Mouse (Mus musculus): ENCODE measurements around the gene Vamp1. TPM values are rescaled to one million over a fixed set of nuclear protein-coding genes. Genes with fewer than 3 reads are reported as not detected.

Vamp1 gene
- polyA plus RNA-seq, 1 experiment from 2014 or later: 5.5 TPM

- Histone ChIP-seq H3K9ac (replicated peaks; ENCODE audit: low read length) (no peak overlapping the region), H3K4me2 (ENCODE audit: low read length) (no peak overlapping the region), H3K27ac (replicated peaks; ENCODE audit: low read depth, low read length) (no peak overlapping the region), H3K4me1 (ENCODE audit: control insufficient read depth, insufficient read depth, low read length) (peaks cover 14% of the 10 kb centered on the region; the same call in 1 of the 2 replicates), H3K9me3 (ENCODE audit: control insufficient read depth, low read length) (no peaks in the 10 kb centered on the region), H3K36me3 (ENCODE audit: control insufficient read depth, insufficient read depth, low read length) (peaks cover 20% of the 10 kb centered on the region; the same call in 1 of the 2 replicates), H3K27me3 (ENCODE audit: control insufficient read depth, insufficient read depth, low read length) (no peaks in the 10 kb centered on the region), H3K4me3 (replicated peaks; ENCODE audit: low read depth, low read length) (no peak overlapping the region)
- DNase-seq (no peak), ATAC-seq (ENCODE audit: low FRiP score, low TSS enrichment) (no peak)
- WGBS: 15% methylated on average over 1 of the region's 1 CpGs
Observed at GRCm38 (mm10) chr6:125195541-125196075, 19.7 kb upstream of the Vamp1 start.

- peaks cover 10% of the 10 kb centered on the region; the same call in 1 of the 2 replicates for H3K4me1 ChIP-seq (ENCODE audit: control insufficient read depth, insufficient read depth, low read length)
- DNase-seq (peak; percentile 31), ATAC-seq (ENCODE audit: low FRiP score, low TSS enrichment) (no peak)
- 21% methylated on average over 3 of the region's 3 CpGs for WGBS
- no peaks in the 10 kb centered on the region for H3K27me3 ChIP-seq (ENCODE audit: control insufficient read depth, insufficient read depth, low read length)
- H3K4me2 ChIP-seq (ENCODE audit: low read length): no peak overlapping the region
- peaks cover 20% of the 10 kb centered on the region; the same call in 1 of the 2 replicates for H3K36me3 ChIP-seq (ENCODE audit: control insufficient read depth, insufficient read depth, low read length)
- no peaks in the 10 kb centered on the region for H3K9me3 ChIP-seq (ENCODE audit: control insufficient read depth, low read length)
- H3K27ac ChIP-seq (replicated peaks; ENCODE audit: low read depth, low read length): no peak overlapping the region
- H3K9ac ChIP-seq (replicated peaks; ENCODE audit: low read length): no peak overlapping the region
- no peak overlapping the region for H3K4me3 ChIP-seq (replicated peaks; ENCODE audit: low read depth, low read length)
Observed at GRCm38 (mm10) chr6:125196301-125196700, 19.1 kb upstream of the Vamp1 start.

GRCm38 (mm10) chr6:125197166-125197565, 18.2 kb upstream of the Vamp1 start:
- ATAC-seq (ENCODE audit: low FRiP score, low TSS enrichment) (no peak), DNase-seq (no peak)
- Histone ChIP-seq H3K9ac (replicated peaks; ENCODE audit: low read length) (no peak overlapping the region), H3K27ac (replicated peaks; ENCODE audit: low read depth, low read length) (no peak overlapping the region), H3K36me3 (ENCODE audit: control insufficient read depth, insufficient read depth, low read length) (peaks cover 20% of the 10 kb centered on the region; the same call in 1 of the 2 replicates), H3K4me3 (replicated peaks; ENCODE audit: low read depth, low read length) (no peak overlapping the region), H3K27me3 (ENCODE audit: control insufficient read depth, insufficient read depth, low read length) (no peaks in the 10 kb centered on the region), H3K9me3 (ENCODE audit: control insufficient read depth, low read length) (no peaks in the 10 kb centered on the region), H3K4me1 (ENCODE audit: control insufficient read depth, insufficient read depth, low read length) (peaks cover 10% of the 10 kb centered on the region; the same call in 1 of the 2 replicates), H3K4me2 (ENCODE audit: low read length) (no peak overlapping the region)
- 87% methylated on average over 5 of the region's 5 CpGs for WGBS

GRCm38 (mm10) chr6:125210436-125210835, 4.9 kb upstream of the Vamp1 start:
- no peak for DNase-seq
- no peak overlapping the region for H3K9ac ChIP-seq (replicated peaks; ENCODE audit: low read length)
- ATAC-seq (ENCODE audit: low FRiP score, low TSS enrichment): no peak
- no peaks in the 10 kb centered on the region for H3K9me3 ChIP-seq (ENCODE audit: control insufficient read depth, low read length)
- H3K27me3 ChIP-seq (ENCODE audit: control insufficient read depth, insufficient read depth, low read length): peaks cover 4% of the 10 kb centered on the region; the same call in 1 of the 2 replicates
- no peak overlapping the region for H3K27ac ChIP-seq (replicated peaks; ENCODE audit: low read depth, low read length)
- H3K36me3 ChIP-seq (ENCODE audit: control insufficient read depth, insufficient read depth, low read length): no peaks in the 10 kb centered on the region
- H3K4me2 ChIP-seq (ENCODE audit: low read length): no peak overlapping the region
- 85% methylated on average over 1 of the region's 1 CpGs for WGBS
- H3K4me1 ChIP-seq (ENCODE audit: control insufficient read depth, insufficient read depth, low read length): no peaks in the 10 kb centered on the region
- no peak overlapping the region for H3K4me3 ChIP-seq (replicated peaks; ENCODE audit: low read depth, low read length)

- Histone ChIP-seq H3K27ac (replicated peaks; ENCODE audit: low read depth, low read length) (no peak overlapping the region), H3K27me3 (ENCODE audit: control insufficient read depth, insufficient read depth, low read length) (peaks cover 4% of the 10 kb centered on the region; the same call in 1 of the 2 replicates), H3K4me1 (ENCODE audit: control insufficient read depth, insufficient read depth, low read length) (peaks cover 8% of the 10 kb centered on the region), H3K4me2 (ENCODE audit: low read length) (no peak overlapping the region), H3K36me3 (ENCODE audit: control insufficient read depth, insufficient read depth, low read length) (no peaks in the 10 kb centered on the region), H3K4me3 (replicated peaks; ENCODE audit: low read depth, low read length) (no peak overlapping the region), H3K9ac (replicated peaks; ENCODE audit: low read length) (no peak overlapping the region), H3K9me3 (ENCODE audit: control insufficient read depth, low read length) (no peaks in the 10 kb centered on the region)
- ATAC-seq (ENCODE audit: low FRiP score, low TSS enrichment) (no peak), DNase-seq (no peak)
- WGBS: 64% methylated on average over 2 of the region's 2 CpGs
Observed at GRCm38 (mm10) chr6:125212621-125213020, 2.7 kb upstream of the Vamp1 start.

- Histone ChIP-seq H3K4me2 (ENCODE audit: low read length) (no peak overlapping the region), H3K36me3 (ENCODE audit: control insufficient read depth, insufficient read depth, low read length) (no peaks in the 10 kb centered on the region), H3K27ac (replicated peaks; ENCODE audit: low read depth, low read length) (no peak overlapping the region), H3K27me3 (ENCODE audit: control insufficient read depth, insufficient read depth, low read length) (peaks cover 4% of the 10 kb centered on the region; the same call in 1 of the 2 replicates), H3K9me3 (ENCODE audit: control insufficient read depth, low read length) (no peaks in the 10 kb centered on the region), H3K9ac (replicated peaks; ENCODE audit: low read length) (no peak overlapping the region), H3K4me3 (replicated peaks; ENCODE audit: low read depth, low read length) (no peak overlapping the region), H3K4me1 (ENCODE audit: control insufficient read depth, insufficient read depth, low read length) (peaks cover 8% of the 10 kb centered on the region)
- WGBS: 76% methylated on average over 6 of the region's 6 CpGs
- no peak for ATAC-seq (ENCODE audit: low FRiP score, low TSS enrichment)
- DNase-seq: no peak
Observed at GRCm38 (mm10) chr6:125213129-125213528, 2.2 kb upstream of the Vamp1 start.

- WGBS: 80% methylated on average over 6 of the region's 6 CpGs
- H3K27ac ChIP-seq (replicated peaks; ENCODE audit: low read depth, low read length): no peak overlapping the region
- H3K9me3 ChIP-seq (ENCODE audit: control insufficient read depth, low read length): no peaks in the 10 kb centered on the region
- H3K27me3 ChIP-seq (ENCODE audit: control insufficient read depth, insufficient read depth, low read length): peaks cover 4% of the 10 kb centered on the region; the same call in 1 of the 2 replicates
- peaks cover 8% of the 10 kb centered on the region for H3K4me1 ChIP-seq (ENCODE audit: control insufficient read depth, insufficient read depth, low read length)
- ATAC-seq (ENCODE audit: low FRiP score, low TSS enrichment): no peak
- no peaks in the 10 kb centered on the region for H3K36me3 ChIP-seq (ENCODE audit: control insufficient read depth, insufficient read depth, low read length)
- H3K9ac ChIP-seq (replicated peaks; ENCODE audit: low read length): no peak overlapping the region
- H3K4me3 ChIP-seq (replicated peaks; ENCODE audit: low read depth, low read length): no peak overlapping the region
- H3K4me2 ChIP-seq (ENCODE audit: low read length): no peak overlapping the region
- no peak for DNase-seq
Observed at GRCm38 (mm10) chr6:125213715-125214114, 1.6 kb upstream of the Vamp1 start.

- Histone ChIP-seq H3K4me1 (ENCODE audit: control insufficient read depth, insufficient read depth, low read length) (peaks cover 8% of the 10 kb centered on the region), H3K27ac (replicated peaks; ENCODE audit: low read depth, low read length) (no peak overlapping the region), H3K36me3 (ENCODE audit: control insufficient read depth, insufficient read depth, low read length) (0 out of 2 replicates have a peak, but pooled peaks cover 2% of the 10 kb centered on the region), H3K9me3 (ENCODE audit: control insufficient read depth, low read length) (no peaks in the 10 kb centered on the region), H3K4me2 (ENCODE audit: low read length) (no peak overlapping the region), H3K27me3 (ENCODE audit: control insufficient read depth, insufficient read depth, low read length) (peaks cover 4% of the 10 kb centered on the region; the same call in 1 of the 2 replicates), H3K4me3 (replicated peaks; ENCODE audit: low read depth, low read length) (no peak overlapping the region), H3K9ac (replicated peaks; ENCODE audit: low read length) (no peak overlapping the region)
- WGBS: 83% methylated on average over 2 of the region's 2 CpGs
- no peak for ATAC-seq (ENCODE audit: low FRiP score, low TSS enrichment)
- DNase-seq: no peak
Observed at GRCm38 (mm10) chr6:125216898-125217297, 1.5 kb downstream of the Vamp1 start.

- no peaks in the 10 kb centered on the region for H3K9me3 ChIP-seq (ENCODE audit: control insufficient read depth, low read length)
- H3K4me3 ChIP-seq (replicated peaks; ENCODE audit: low read depth, low read length): no peak overlapping the region
- peaks cover 8% of the 10 kb centered on the region for H3K4me1 ChIP-seq (ENCODE audit: control insufficient read depth, insufficient read depth, low read length)
- DNase-seq (no peak), ATAC-seq (ENCODE audit: low FRiP score, low TSS enrichment) (no peak)
- H3K4me2 ChIP-seq (ENCODE audit: low read length): no peak overlapping the region
- H3K27ac ChIP-seq (replicated peaks; ENCODE audit: low read depth, low read length): no peak overlapping the region
- 0 out of 2 replicates have a peak, but pooled peaks cover 2% of the 10 kb centered on the region for H3K36me3 ChIP-seq (ENCODE audit: control insufficient read depth, insufficient read depth, low read length)
- no peak overlapping the region for H3K9ac ChIP-seq (replicated peaks; ENCODE audit: low read length)
- peaks cover 4% of the 10 kb centered on the region; the same call in 1 of the 2 replicates for H3K27me3 ChIP-seq (ENCODE audit: control insufficient read depth, insufficient read depth, low read length)
- 89% methylated on average over 11 of the region's 11 CpGs for WGBS
Observed at GRCm38 (mm10) chr6:125217899-125218298, 2.5 kb downstream of the Vamp1 start.

Data from midbrain, embryonic 14.5 days (tissue).